Mouse (Mus musculus) left cerebral cortex, adult 2 months (tissue): ENCODE measurements around the gene 1700017B05Rik. TPM values are rescaled to one million over a fixed set of nuclear protein-coding genes. Genes with fewer than 3 reads are reported as not detected.

ENCODE experiments used
- DNase-seq, 2 experiments: peaks; one replicate each; pipeline ENCODE4 v3.0.0; 2021 to 2022; ENCODE audit warnings: low spot score in 2 of 2, mixed read lengths in 1 of 2; ENCODE audit errors: extremely low spot score in 1 of 2
- H3K27ac ChIP-seq: fragments of 200-600 bp; 2 replicates; pipeline ENCODE4 v1.8.1; 2022
- H3K4me3 ChIP-seq: fragments of 200-600 bp; 2 replicates; pipeline ENCODE4 v1.8.1; 2022
- CTCF ChIP-seq: fragments of 200-600 bp; IDR thresholded peaks from 2 replicates; pipeline ENCODE4 v1.8.1; 2022; ENCODE audit warnings: antibody characterized with exemption, mild to moderate bottlenecking, moderate library complexity
- intact Hi-C: fragments of 180-260 bp; cut with DNase I; formaldehyde crosslinking; loops from one replicate; pipeline ENCODE4 v1.15.1; 2025
- total RNA-seq, 2 experiments: library from RNA; stranded (reverse); gene quantifications; 2 replicates each; pipeline ENCODE4 v1.2.3; 2021

The 1700017B05Rik gene
- total RNA-seq, 2 experiments from 2014 or later: 18.5 to 20.1 TPM

GRCm38 (mm10) chr9:57270399-57270798, 8.0 kb upstream of the 1700017B05Rik start:
- intact Hi-C loops: no loop called here
- H3K4me3 ChIP-seq: no peak overlapping the region
- no peak for DNase-seq
- no peak for TF ChIP-seq CTCF
- H3K27ac ChIP-seq: no peak overlapping the region

DNA sequence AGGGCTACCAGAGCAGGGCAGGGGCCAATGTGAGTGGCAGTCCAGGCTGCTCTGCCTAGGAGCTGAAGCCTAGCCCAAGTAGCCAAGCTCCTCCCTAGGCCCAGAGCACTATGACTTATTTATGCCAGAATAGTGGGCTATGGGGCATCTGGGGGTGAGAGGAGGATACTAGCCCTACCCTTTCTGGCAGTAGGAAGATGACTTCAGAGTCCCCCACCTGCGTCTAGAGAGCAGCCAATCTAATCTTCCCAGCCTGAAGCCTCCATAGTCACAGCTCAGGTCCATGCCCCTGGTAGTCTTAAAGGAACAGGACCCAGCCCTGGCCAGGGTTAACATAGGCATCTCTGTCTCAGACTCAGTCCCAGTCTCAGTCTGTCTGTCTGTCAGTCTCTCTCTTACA, 7.0 kb upstream of the 1700017B05Rik start:
- no peak overlapping the region for H3K4me3 ChIP-seq
- intact Hi-C loops: no loop called here
- DNase-seq: no peak
- no peak for TF ChIP-seq CTCF
- no peak overlapping the region for H3K27ac ChIP-seq

- Histone ChIP-seq H3K27ac (no peak overlapping the region), H3K4me3 (no peak overlapping the region)
- no peak; the same call in 1 of the 2 replicates for TF ChIP-seq CTCF
- intact Hi-C loops: no loop called here
- no peak for DNase-seq
These were observed 6.2 kb upstream of the 1700017B05Rik start for GRCm38 (mm10) chr9:57268575-57268974.

GRCm38 (mm10) chr9:57268078-57268477, 5.7 kb upstream of the 1700017B05Rik start:
- no peak for DNase-seq
- TF ChIP-seq CTCF: no peak
- intact Hi-C loops: no loop called here
- no peak overlapping the region for H3K4me3 ChIP-seq
- H3K27ac ChIP-seq: no peak overlapping the region

DNA sequence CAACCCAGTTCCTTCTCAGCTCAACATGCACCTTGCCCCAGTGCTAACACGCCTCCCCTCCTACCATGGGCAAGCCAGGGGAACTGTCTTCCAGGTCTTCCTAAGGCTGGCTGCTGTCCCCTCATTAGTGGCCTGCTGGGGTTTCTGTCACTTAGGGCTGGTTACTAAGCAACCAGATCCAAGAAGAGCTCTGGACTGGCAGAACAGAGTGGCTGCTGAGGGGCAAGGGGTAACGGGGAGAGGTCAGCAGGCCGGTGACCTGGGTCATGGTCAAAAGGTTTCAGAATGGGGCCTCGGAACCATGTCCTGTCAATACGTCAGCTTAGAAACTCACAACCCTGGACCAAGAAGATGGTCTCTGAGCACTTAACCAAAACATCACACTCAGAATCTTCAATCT, 5.0 kb upstream of the 1700017B05Rik start:
- H3K27ac ChIP-seq: no peak overlapping the region
- intact Hi-C loops: no loop called here
- DNase-seq: no peak
- TF ChIP-seq CTCF: no peak
- H3K4me3 ChIP-seq: no peak overlapping the region

DNA sequence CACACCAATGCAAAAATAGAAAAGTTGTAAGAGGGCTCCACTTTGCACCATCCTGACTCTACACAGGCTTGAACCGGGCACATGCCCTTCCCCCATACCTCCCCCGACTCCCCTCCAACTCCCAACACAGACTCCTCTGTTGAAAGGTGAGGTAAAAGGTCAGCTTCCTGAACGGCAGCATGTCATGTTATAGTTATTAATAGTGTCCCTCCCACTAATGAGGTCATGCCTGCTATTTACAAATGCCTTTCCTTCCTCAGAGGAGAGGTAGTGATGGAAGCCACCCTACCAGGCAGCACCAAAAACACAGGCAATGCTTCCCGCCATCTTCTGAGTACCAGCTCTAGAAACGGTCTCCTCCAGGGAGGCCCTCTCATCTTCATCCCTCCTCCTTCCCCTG, 2.7 kb upstream of the 1700017B05Rik start:
- Histone ChIP-seq H3K4me3 (no peak overlapping the region), H3K27ac (no peak overlapping the region)
- intact Hi-C loops: no loop called here
- TF ChIP-seq CTCF: no peak
- no peak for DNase-seq

DNA sequence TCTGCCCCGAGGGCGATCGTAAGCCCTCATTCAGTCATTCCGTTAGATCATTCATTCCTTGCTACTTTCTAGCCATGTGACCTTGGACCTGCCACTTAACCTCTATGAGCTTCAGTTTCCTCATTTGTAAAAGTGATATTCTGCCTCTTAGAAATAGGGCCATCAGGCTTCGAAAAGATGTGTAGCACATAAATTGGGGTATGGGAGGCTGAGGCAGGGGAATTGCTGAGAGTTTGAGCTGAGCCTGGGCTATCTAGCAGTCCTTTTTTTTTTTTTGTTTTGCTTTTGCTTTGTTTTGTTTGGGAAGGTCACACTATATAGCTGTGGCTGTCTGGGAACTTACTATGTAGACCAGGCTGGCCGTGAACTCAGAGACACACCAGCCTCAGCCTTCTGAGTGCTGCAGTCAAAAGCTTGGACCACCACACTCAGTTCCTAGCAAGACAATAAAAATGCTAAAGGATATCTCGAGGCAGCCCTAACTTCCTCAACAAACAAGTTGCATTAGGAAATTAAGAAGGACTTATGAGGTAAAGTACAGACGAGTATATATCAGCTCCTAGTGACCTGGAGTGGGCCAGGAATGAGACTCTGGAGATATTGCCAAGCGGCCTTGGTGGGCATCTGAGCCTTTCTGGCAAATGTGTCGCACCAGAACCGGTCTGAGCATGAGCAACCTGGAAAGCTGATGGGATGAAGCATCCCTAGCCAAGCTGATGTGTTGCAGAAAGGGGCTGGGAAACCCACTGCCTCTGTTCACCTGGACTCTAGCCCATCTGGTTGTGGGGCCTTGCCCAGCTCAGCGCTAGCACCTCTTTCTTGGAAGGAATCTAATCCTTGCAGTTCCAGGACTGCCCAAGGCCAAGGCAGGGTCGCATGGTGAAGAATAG, 628 bp upstream of the 1700017B05Rik start:
- intact Hi-C loops: no loop called here
- TF ChIP-seq CTCF: no peak
- H3K27ac ChIP-seq: peak overlapping the region; percentile 87
- peak overlapping the region; percentile 82 for H3K4me3 ChIP-seq
- no peak for DNase-seq

- peak; percentile 46 to 48 for DNase-seq
- TF ChIP-seq CTCF: no peak; the same call in 1 of the 2 replicates
- Histone ChIP-seq H3K4me3 (peak overlapping the region; percentile 82), H3K27ac (peak overlapping the region; percentile 87)
- intact Hi-C loops: no loop called here
These were observed 898 bp downstream of the 1700017B05Rik start for GRCm38 (mm10) chr9:57261516-57261912.

GRCm38 (mm10) chr9:57260940-57261339, 1.5 kb downstream of the 1700017B05Rik start:
- peak overlapping the region; percentile 82 for H3K4me3 ChIP-seq
- intact Hi-C loops: no loop called here
- DNase-seq: no peak
- peak overlapping the region; percentile 28 for H3K27ac ChIP-seq
- no peak for TF ChIP-seq CTCF

- no peak overlapping the region for H3K4me3 ChIP-seq
- TF ChIP-seq CTCF: peak; percentile 96
- DNase-seq: peak; percentile 80 to 93
- intact Hi-C loops: loop anchor here (1.0 kb wide), 1 partner anchor 174 kb away; no protein-coding TSS in a partner anchor
- H3K27ac ChIP-seq: no peak overlapping the region
These were observed 2.7 kb downstream of the 1700017B05Rik start for GRCm38 (mm10) chr9:57259736-57260135.

DNA sequence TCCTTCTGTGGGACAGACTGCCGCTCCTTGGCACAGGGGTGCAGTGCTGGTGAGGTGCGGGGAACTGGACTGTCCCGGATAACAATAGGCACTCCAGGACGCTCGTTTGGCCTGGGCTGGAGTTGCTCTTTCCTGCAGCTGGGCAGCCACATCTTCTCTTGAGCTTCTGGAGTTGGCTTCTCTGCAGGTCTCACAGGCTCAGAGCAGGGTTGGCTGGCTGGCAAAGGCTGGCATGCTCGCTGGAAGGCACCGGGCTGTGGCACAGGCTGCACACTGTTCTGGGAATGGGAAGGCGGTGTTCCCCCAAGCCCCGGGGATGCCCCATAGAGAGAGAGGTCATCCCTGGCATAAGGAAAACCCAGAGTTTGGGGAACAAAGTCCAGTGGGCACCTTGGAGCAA, 4.8 kb downstream of the 1700017B05Rik start:
- intact Hi-C loops: loop anchor here (2.0 kb wide), 1 partner anchor 49 kb away; no protein-coding TSS in a partner anchor
- DNase-seq: no peak
- Histone ChIP-seq H3K27ac (no peak overlapping the region), H3K4me3 (no peak overlapping the region)
- TF ChIP-seq CTCF: no peak

- no peak overlapping the region for H3K27ac ChIP-seq
- no peak for DNase-seq
- intact Hi-C loops: loop anchor here (2.0 kb wide), 1 partner anchor 48 kb away; no protein-coding TSS in a partner anchor
- H3K4me3 ChIP-seq: no peak overlapping the region
- no peak for TF ChIP-seq CTCF
These were observed 5.6 kb downstream of the 1700017B05Rik start for GRCm38 (mm10) chr9:57256861-57257260.
